17 mouse cellular contexts compared by ENCODE assay signal in the genomic region with DNA sequence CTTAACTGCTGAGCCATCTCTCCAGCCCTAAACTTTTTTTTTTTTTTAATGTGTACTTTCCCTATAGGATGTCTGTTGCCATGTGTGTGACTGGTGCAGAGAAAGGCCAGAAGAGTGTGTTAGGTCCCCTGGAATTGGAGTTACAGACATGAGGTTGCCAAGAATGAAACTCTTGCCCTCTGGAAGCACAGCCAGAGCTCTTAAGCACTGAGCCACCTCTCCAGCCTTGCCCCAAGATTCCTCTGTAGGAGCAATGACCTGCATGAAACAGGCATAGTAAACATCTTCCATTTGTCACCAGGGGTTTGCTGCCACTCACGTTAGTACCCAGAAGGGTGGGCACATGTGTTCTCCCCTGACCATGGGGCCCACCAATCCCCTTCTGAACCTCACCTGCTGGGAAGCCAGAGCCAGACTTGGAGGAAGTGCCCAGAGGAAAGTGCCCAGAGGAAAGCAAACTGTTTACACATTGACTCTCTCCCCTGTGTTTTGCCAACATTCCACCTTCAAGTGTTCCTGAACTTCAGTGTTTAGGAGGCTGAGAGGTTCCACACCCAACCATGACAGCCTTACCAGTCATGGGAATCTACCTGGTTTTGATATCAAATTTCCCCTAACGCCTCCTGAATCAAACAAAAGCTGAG.
"Had no signal": no experiment of that assay in that cellular context is flagged by ENCODE, and none has a peak within 500 bp of the region (broad histone marks: within the 10 kb centered on the region; RNA-seq: fewer than 3 reads in every experiment).

No protein-coding gene starts in this region.

- H3K4me1 ChIP-seq: limb, embryonic 12.5 days; midbrain, embryonic 10.5 days; neural tube, embryonic 13.5 days had no signal

- DNase-seq: kidney, adult 9 months; kidney, postnatal 10 days; kidney, postnatal 4 days; liver; liver, embryonic 13.5 days; liver, postnatal 0 days; retina, postnatal 1 day; right cerebral cortex, postnatal 4 days; spleen, adult 18-20 months; thymus, adult 2 months; thymus, postnatal 25 days had no signal

- H3K36me3 ChIP-seq: limb, embryonic 12.5 days; liver, embryonic 13.5 days; midbrain, embryonic 10.5 days; neural tube, embryonic 13.5 days had no signal

- ATAC-seq: intestine, embryonic 16.5 days; liver, postnatal 0 days; midbrain, embryonic 16.5 days had no signal

- H3K4me3 ChIP-seq: layer of hippocampus, adult 2 months; limb, embryonic 12.5 days; liver, embryonic 13.5 days; midbrain, embryonic 10.5 days; neural tube, embryonic 13.5 days had no signal

- H3K9ac ChIP-seq: limb, embryonic 12.5 days; liver, embryonic 13.5 days; liver, postnatal 0 days; neural tube, embryonic 13.5 days had no signal

- H3K4me2 ChIP-seq: limb, embryonic 12.5 days; liver, embryonic 13.5 days; neural tube, embryonic 13.5 days had no signal

- H3K27ac ChIP-seq: layer of hippocampus, adult 2 months; limb, embryonic 12.5 days; liver, embryonic 13.5 days; midbrain, embryonic 10.5 days; neural tube, embryonic 13.5 days had no signal

- H3K27me3 ChIP-seq: limb, embryonic 12.5 days; liver, embryonic 13.5 days; neural tube, embryonic 13.5 days had no signal

- H3K9me3 ChIP-seq: limb, embryonic 12.5 days; liver, embryonic 13.5 days; midbrain, embryonic 10.5 days; neural tube, embryonic 13.5 days had no signal
